Mouse (Mus musculus): ENCODE measurements around the gene Naa80. TPM values are rescaled to one million over a fixed set of nuclear protein-coding genes. Genes with fewer than 3 reads are reported as not detected.
A peak's percentile ranks its signal among the peaks of the same experiment; 100 is the strongest.

Gene Naa80
- polyA plus RNA-seq, 1 experiment: not detected

GRCm38 (mm10) chr9:107575579-107576356 is 2.9 kb upstream of the Naa80 start:
- Histone ChIP-seq H3K4me1 (ENCODE audit: control insufficient read depth, insufficient read depth, low read length) (peaks cover 17% of the 10 kb centered on the region), H3K27ac (ENCODE audit: insufficient read depth, low read depth, low read length) (no peak overlapping the region), H3K4me3 (ENCODE audit: insufficient read depth, low read depth, low read length) (no peak overlapping the region)
- 81% methylated on average over 14 of the region's 14 CpGs for WGBS
- TF ChIP-seq CTCF (IDR thresholded peaks at IDR 0.05; ENCODE audit: insufficient read depth, low read depth, low read length): no peak
- TF ChIP-seq POLR2A (IDR thresholded peaks at IDR 0.05; ENCODE audit: insufficient read depth, low read depth, low read length): no peak

- TF ChIP-seq POLR2A (IDR thresholded peaks at IDR 0.05; ENCODE audit: insufficient read depth, low read depth, low read length): no peak
- no peak for TF ChIP-seq CTCF (IDR thresholded peaks at IDR 0.05; ENCODE audit: insufficient read depth, low read depth, low read length)
- H3K27ac ChIP-seq (ENCODE audit: insufficient read depth, low read depth, low read length): peak within 1 kb of the TSS; percentile 7; the same call in 1 of the 2 replicates
- peaks cover 13% of the 10 kb centered on the region for H3K4me1 ChIP-seq (ENCODE audit: control insufficient read depth, insufficient read depth, low read length)
- 29% methylated on average over 16 of the region's 16 CpGs for WGBS
- H3K4me3 ChIP-seq (ENCODE audit: insufficient read depth, low read depth, low read length): peak within 1 kb of the TSS; percentile 21
Observed at GRCm38 (mm10) chr9:107576357-107577107, 2.2 kb upstream of the Naa80 start, which contains the start of gene Hyal1. TSS of gene Hyal1 (plus strand) at chr9:107576927.

- TF ChIP-seq POLR2A (IDR thresholded peaks at IDR 0.05; ENCODE audit: insufficient read depth, low read depth, low read length): no peak
- no peak for TF ChIP-seq CTCF (IDR thresholded peaks at IDR 0.05; ENCODE audit: insufficient read depth, low read depth, low read length)
- 85% methylated on average over 10 of the region's 10 CpGs for WGBS
- H3K27ac ChIP-seq (ENCODE audit: insufficient read depth, low read depth, low read length): no peak overlapping the region
- peaks cover 16% of the 10 kb centered on the region for H3K4me1 ChIP-seq (ENCODE audit: control insufficient read depth, insufficient read depth, low read length)
- no peak overlapping the region for H3K4me3 ChIP-seq (ENCODE audit: insufficient read depth, low read depth, low read length)
Observed at GRCm38 (mm10) chr9:107577871-107578270, 816 bp upstream of the Naa80 start.

- H3K4me3 ChIP-seq (ENCODE audit: insufficient read depth, low read depth, low read length): no peak overlapping the region
- no peak for TF ChIP-seq POLR2A (IDR thresholded peaks at IDR 0.05; ENCODE audit: insufficient read depth, low read depth, low read length)
- no peak for TF ChIP-seq CTCF (IDR thresholded peaks at IDR 0.05; ENCODE audit: insufficient read depth, low read depth, low read length)
- no peak overlapping the region for H3K27ac ChIP-seq (ENCODE audit: insufficient read depth, low read depth, low read length)
- WGBS: 88% methylated on average over 14 of the region's 14 CpGs
- peaks cover 16% of the 10 kb centered on the region for H3K4me1 ChIP-seq (ENCODE audit: control insufficient read depth, insufficient read depth, low read length)
Observed at GRCm38 (mm10) chr9:107579023-107579900, 575 bp downstream of the Naa80 start.

GRCm38 (mm10) chr9:107580501-107581317 is 2.0 kb downstream of the Naa80 start, which contains the start of gene Hyal3:
TSS of gene Hyal3 (plus strand) at chr9:107580818.
- Histone ChIP-seq H3K27ac (ENCODE audit: insufficient read depth, low read depth, low read length) (peak within 1 kb of the TSS; percentile 40), H3K4me3 (ENCODE audit: insufficient read depth, low read depth, low read length) (peak within 1 kb of the TSS; percentile 61), H3K4me1 (ENCODE audit: control insufficient read depth, insufficient read depth, low read length) (peaks cover 16% of the 10 kb centered on the region)
- TF ChIP-seq POLR2A (IDR thresholded peaks at IDR 0.05; ENCODE audit: insufficient read depth, low read depth, low read length) (peak; percentile 68; the same call in 1 of the 2 replicates), CTCF (IDR thresholded peaks at IDR 0.05; ENCODE audit: insufficient read depth, low read depth, low read length) (no peak)
- under 1% methylated on average over 32 of the region's 32 CpGs for WGBS

GRCm38 (mm10) chr9:107581584-107581983 is 2.9 kb downstream of the Naa80 start:
- no peak for TF ChIP-seq POLR2A (IDR thresholded peaks at IDR 0.05; ENCODE audit: insufficient read depth, low read depth, low read length)
- TF ChIP-seq CTCF (IDR thresholded peaks at IDR 0.05; ENCODE audit: insufficient read depth, low read depth, low read length): no peak
- WGBS: 72% methylated on average over 4 of the region's 4 CpGs
- no peak overlapping the region for H3K27ac ChIP-seq (ENCODE audit: insufficient read depth, low read depth, low read length)
- peaks cover 16% of the 10 kb centered on the region for H3K4me1 ChIP-seq (ENCODE audit: control insufficient read depth, insufficient read depth, low read length)
- H3K4me3 ChIP-seq (ENCODE audit: insufficient read depth, low read depth, low read length): no peak overlapping the region

- no peak overlapping the region for H3K27ac ChIP-seq (ENCODE audit: insufficient read depth, low read depth, low read length)
- no peak for TF ChIP-seq POLR2A (IDR thresholded peaks at IDR 0.05; ENCODE audit: insufficient read depth, low read depth, low read length)
- TF ChIP-seq CTCF (IDR thresholded peaks at IDR 0.05; ENCODE audit: insufficient read depth, low read depth, low read length): no peak
- WGBS: 91% methylated on average over 7 of the region's 7 CpGs
- H3K4me3 ChIP-seq (ENCODE audit: insufficient read depth, low read depth, low read length): no peak overlapping the region
- H3K4me1 ChIP-seq (ENCODE audit: control insufficient read depth, insufficient read depth, low read length): peaks cover 16% of the 10 kb centered on the region
Observed at GRCm38 (mm10) chr9:107582509-107583062, 3.9 kb downstream of the Naa80 start.

Data from olfactory bulb, adult 2 months (tissue).